Mouse (Mus musculus): ENCODE measurements around the gene 1110032F04Rik. TPM values are rescaled to one million over a fixed set of nuclear protein-coding genes. Genes with fewer than 3 reads are reported as not detected.
"Not testable (repeated sequence)": the region's sequence is repeated elsewhere in the genome, so short reads cannot be mapped to it uniquely, and the experiment has no call there.

The 1110032F04Rik gene
- polyA plus RNA-seq, 1 experiment from 2014 or later: 0.87 TPM

DNA sequence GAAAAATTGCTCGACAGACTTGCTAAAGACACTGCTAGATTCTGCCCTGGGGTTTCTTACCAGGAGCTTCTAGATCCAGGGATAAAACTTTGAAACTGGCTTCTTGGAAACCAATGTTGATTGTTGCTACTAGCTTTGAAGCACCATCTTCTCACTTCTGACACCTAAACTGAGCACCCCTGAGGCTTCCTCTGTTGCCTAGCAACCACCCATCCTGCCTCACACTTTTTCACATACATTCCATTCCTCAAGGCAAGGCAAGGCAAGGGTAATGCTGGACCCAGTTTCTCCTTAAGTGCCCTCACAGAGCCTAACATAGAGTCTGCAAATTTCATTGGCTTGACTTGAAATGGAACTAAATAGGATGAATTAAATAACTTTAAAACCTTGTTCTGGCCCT lies 17.0 kb upstream of the 1110032F04Rik start:
- no peaks in the 10 kb centered on the region for H3K36me3 ChIP-seq
- WGBS: 86% methylated on average over 1 of the region's 1 CpGs
- no peak overlapping the region for H3K4me2 ChIP-seq (replicated peaks)
- H3K9me3 ChIP-seq: no peaks in the 10 kb centered on the region
- no peak overlapping the region for H3K9ac ChIP-seq
- no peak for ATAC-seq
- no peak overlapping the region for H3K27ac ChIP-seq
- H3K27me3 ChIP-seq (replicated peaks): no peaks in the 10 kb centered on the region
- no peaks in the 10 kb centered on the region for H3K4me1 ChIP-seq (replicated peaks)
- no peak overlapping the region for H3K4me3 ChIP-seq (replicated peaks)

GRCm38 (mm10) chr3:68869691-68870567 lies 543 bp downstream of the 1110032F04Rik start:
- Histone ChIP-seq H3K4me2 (replicated peaks) (peak overlapping the region; percentile 100), H3K36me3 (no peaks in the 10 kb centered on the region), H3K4me1 (replicated peaks) (peaks cover 13% of the 10 kb centered on the region), H3K27me3 (replicated peaks) (peaks cover 35% of the 10 kb centered on the region), H3K4me3 (replicated peaks) (peak overlapping the region; percentile 51), H3K9me3 (no peaks in the 10 kb centered on the region), H3K9ac (peak overlapping the region; percentile 33), H3K27ac (no peak overlapping the region)
- WGBS: under 1% methylated on average over 85 of the region's 96 CpGs
- peak; percentile 78 for ATAC-seq

DNA sequence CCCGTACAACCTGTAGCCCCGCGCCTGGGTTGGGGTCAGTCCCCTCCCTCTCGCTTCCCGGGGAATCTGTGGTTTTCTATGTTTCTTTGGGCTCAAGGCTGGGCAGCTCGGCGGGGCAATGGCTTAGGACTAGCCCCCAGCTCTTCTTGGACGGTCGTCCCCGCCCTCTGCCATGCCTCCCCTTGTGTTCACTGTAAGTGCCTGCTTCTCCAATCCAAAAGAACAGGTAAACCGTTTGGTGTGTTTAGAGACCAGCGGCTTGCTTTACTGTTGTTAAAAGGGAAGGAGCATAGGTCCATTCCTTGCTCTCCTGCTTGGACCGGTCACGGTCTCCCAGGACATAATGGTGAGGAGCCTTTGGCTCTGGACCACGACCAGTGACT lies 1.2 kb downstream of the 1110032F04Rik start:
- Histone ChIP-seq H3K27ac (no peak overlapping the region), H3K27me3 (replicated peaks) (peaks cover 35% of the 10 kb centered on the region), H3K4me3 (replicated peaks) (peak overlapping the region; percentile 51), H3K4me1 (replicated peaks) (peaks cover 13% of the 10 kb centered on the region), H3K9me3 (no peaks in the 10 kb centered on the region), H3K9ac (peak overlapping the region; percentile 33), H3K4me2 (replicated peaks) (peak overlapping the region; percentile 100), H3K36me3 (no peaks in the 10 kb centered on the region)
- WGBS: 6% methylated on average over 15 of the region's 15 CpGs
- ATAC-seq: no peak; the same call in 1 of the 2 replicates

- Histone ChIP-seq H3K9me3 (no peaks in the 10 kb centered on the region), H3K4me3 (replicated peaks) (no peak overlapping the region), H3K27me3 (replicated peaks) (peaks cover 18% of the 10 kb centered on the region), H3K27ac (no peak overlapping the region), H3K9ac (no peak overlapping the region), H3K4me2 (replicated peaks) (no peak overlapping the region), H3K4me1 (replicated peaks) (peaks cover 11% of the 10 kb centered on the region), H3K36me3 (no peaks in the 10 kb centered on the region)
- ATAC-seq: no peak
- WGBS: 93% methylated on average over 2 of the region's 2 CpGs
Observed at GRCm38 (mm10) chr3:68874079-68874478, 4.7 kb downstream of the 1110032F04Rik start.

DNA sequence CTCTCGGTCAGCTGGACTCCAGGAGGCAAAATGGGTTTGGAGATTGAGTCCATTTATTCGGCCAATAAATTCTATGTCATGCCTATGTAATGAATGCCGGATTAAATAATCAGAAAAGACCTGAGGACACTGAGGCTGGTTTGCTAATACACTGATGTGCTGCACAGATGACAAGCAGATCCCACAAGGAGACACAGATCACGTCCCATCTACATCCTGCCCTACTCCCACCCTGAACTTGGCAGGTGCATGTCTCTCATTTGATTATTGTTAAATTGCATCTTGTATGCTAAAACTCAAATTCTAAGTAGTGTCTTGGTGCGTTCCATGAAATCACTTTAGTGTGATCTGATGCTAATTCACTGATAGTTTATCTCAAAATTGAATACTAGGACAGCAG lies 17.5 kb downstream of the 1110032F04Rik start:
- Histone ChIP-seq H3K9ac (no peak overlapping the region), H3K4me2 (replicated peaks) (no peak overlapping the region), H3K4me3 (replicated peaks) (no peak overlapping the region), H3K9me3 (no peaks in the 10 kb centered on the region), H3K27ac (no peak overlapping the region), H3K4me1 (replicated peaks) (no peaks in the 10 kb centered on the region), H3K36me3 (no peaks in the 10 kb centered on the region), H3K27me3 (replicated peaks) (no peaks in the 10 kb centered on the region)
- WGBS: 91% methylated on average over 5 of the region's 5 CpGs
- no peak for ATAC-seq

GRCm38 (mm10) chr3:68895426-68895825 lies 26.0 kb downstream of the 1110032F04Rik start:
- H3K9ac ChIP-seq: no peak overlapping the region
- no peaks in the 10 kb centered on the region for H3K4me1 ChIP-seq (replicated peaks)
- H3K36me3 ChIP-seq: no peaks in the 10 kb centered on the region
- H3K27me3 ChIP-seq (replicated peaks): no peaks in the 10 kb centered on the region
- WGBS: 49% methylated on average over 4 of the region's 4 CpGs
- no peak overlapping the region for H3K27ac ChIP-seq
- ATAC-seq: 0 out of 2 replicates have a peak, but pooled peaks have one; percentile 41
- H3K4me3 ChIP-seq (replicated peaks): no peak overlapping the region
- no peaks in the 10 kb centered on the region for H3K9me3 ChIP-seq
- H3K4me2 ChIP-seq (replicated peaks): no peak overlapping the region

DNA sequence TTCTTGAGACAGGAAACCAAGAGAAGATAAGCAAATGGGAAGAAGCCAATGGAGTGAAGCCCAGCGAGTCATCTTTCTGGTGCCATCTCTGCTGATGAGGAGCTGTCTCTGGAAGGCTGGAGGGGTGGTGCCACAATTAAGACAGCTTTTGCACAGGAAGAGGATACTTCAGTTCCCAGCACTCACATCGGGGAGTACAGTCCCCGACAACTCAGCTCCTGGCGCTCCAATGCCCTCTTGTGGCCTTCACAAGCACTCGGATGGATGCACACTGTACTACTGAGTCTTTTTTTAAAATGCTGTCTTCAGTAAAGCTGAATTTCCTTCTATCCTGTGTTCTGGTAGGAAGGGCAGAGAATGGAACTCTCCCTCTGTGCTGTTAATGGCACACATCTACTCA lies 27.8 kb downstream of the 1110032F04Rik start:
- no peaks in the 10 kb centered on the region for H3K4me1 ChIP-seq (replicated peaks)
- H3K4me3 ChIP-seq (replicated peaks): no peak overlapping the region
- no peaks in the 10 kb centered on the region for H3K27me3 ChIP-seq (replicated peaks)
- H3K27ac ChIP-seq: no peak overlapping the region
- H3K9me3 ChIP-seq: no peaks in the 10 kb centered on the region
- H3K9ac ChIP-seq: no peak overlapping the region
- H3K36me3 ChIP-seq: no peaks in the 10 kb centered on the region
- H3K4me2 ChIP-seq (replicated peaks): no peak overlapping the region
- no peak for ATAC-seq
- 85% methylated on average over 5 of the region's 5 CpGs for WGBS

DNA sequence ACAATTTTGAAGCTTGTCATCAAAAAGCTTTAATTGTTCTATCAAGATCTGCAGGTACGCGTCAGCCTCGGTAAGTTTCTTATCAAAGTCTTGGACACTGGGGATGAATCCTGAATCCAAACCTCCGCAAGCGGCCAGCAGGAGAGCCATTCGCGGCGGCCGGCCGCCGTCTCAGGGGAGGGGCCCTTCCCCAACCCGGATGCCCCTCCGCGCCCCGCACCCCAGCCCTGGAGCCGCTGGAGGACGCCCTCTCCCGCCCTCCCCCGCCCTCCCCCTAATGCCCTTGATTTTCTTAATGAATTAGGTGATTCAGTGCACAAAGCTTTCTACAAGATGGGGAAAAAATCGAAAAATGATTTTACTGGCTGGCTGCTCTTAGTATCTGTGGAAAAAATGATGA lies 33.2 kb downstream of the 1110032F04Rik start:
- H3K4me2 ChIP-seq (replicated peaks); H3K27ac ChIP-seq; H3K9me3 ChIP-seq; H3K4me3 ChIP-seq (replicated peaks); H3K36me3 ChIP-seq; H3K4me1 ChIP-seq (replicated peaks); H3K27me3 ChIP-seq (replicated peaks); H3K9ac ChIP-seq; ATAC-seq: not testable (repeated sequence)
- WGBS: 92% methylated on average over 20 of the region's 20 CpGs

- no peaks in the 10 kb centered on the region for H3K27me3 ChIP-seq (replicated peaks)
- H3K9ac ChIP-seq: no peak overlapping the region
- H3K36me3 ChIP-seq: no peaks in the 10 kb centered on the region
- no peaks in the 10 kb centered on the region for H3K4me1 ChIP-seq (replicated peaks)
- H3K4me2 ChIP-seq (replicated peaks): no peak overlapping the region
- H3K4me3 ChIP-seq (replicated peaks): no peak overlapping the region
- H3K27ac ChIP-seq: no peak overlapping the region
- 60% methylated on average over 2 of the region's 2 CpGs for WGBS
- ATAC-seq: no peak
- no peaks in the 10 kb centered on the region for H3K9me3 ChIP-seq
Observed at GRCm38 (mm10) chr3:68904902-68905778, 35.8 kb downstream of the 1110032F04Rik start.

GRCm38 (mm10) chr3:68907509-68907908 lies 38.1 kb downstream of the 1110032F04Rik start:
- 93% methylated on average over 4 of the region's 4 CpGs for WGBS
- ATAC-seq: no peak

More at GRCm38 (mm10) chr3:68907509-68907908, 38.1 kb downstream of the 1110032F04Rik start:
- Histone ChIP-seq H3K9ac (no peak overlapping the region), H3K4me3 (replicated peaks) (no peak overlapping the region), H3K27me3 (replicated peaks) (no peaks in the 10 kb centered on the region), H3K9me3 (no peaks in the 10 kb centered on the region), H3K36me3 (no peaks in the 10 kb centered on the region), H3K4me2 (replicated peaks) (no peak overlapping the region), H3K27ac (no peak overlapping the region), H3K4me1 (replicated peaks) (no peaks in the 10 kb centered on the region)
